Mouse (Mus musculus) hindbrain, embryonic 13.5 days (tissue): ENCODE measurements around the gene Larp4b. TPM values are rescaled to one million over a fixed set of nuclear protein-coding genes. Genes with fewer than 3 reads are reported as not detected.
A peak's percentile ranks its signal among the peaks of the same experiment; 100 is the strongest.

Source experiments
- ATAC-seq: fragments of 200-750 bp; cut with Nextera tagmentation; 2 replicates; pipeline ENCODE4 v1.8.0; 2017; ENCODE audit warnings: moderate TSS enrichment; ENCODE audit not compliant: low FRiP score
- H3K27ac ChIP-seq: fragments of 300-500 bp; sonication (generic); 2 replicates; pipeline ENCODE4 v1.5.1; 2015; ENCODE audit warnings: inconsistent platforms, mild to moderate bottlenecking, moderate library complexity
- H3K27me3 ChIP-seq: fragments of 300-500 bp; sonication (generic); 2 replicates; pipeline ENCODE4 v1.6.1; 2015; ENCODE audit warnings: mild to moderate bottlenecking, inconsistent platforms
- H3K36me3 ChIP-seq: fragments of 300-500 bp; sonication (generic); 2 replicates; pipeline ENCODE4 v1.6.1; 2015; ENCODE audit warnings: mild to moderate bottlenecking, inconsistent platforms
- H3K4me1 ChIP-seq: fragments of 300-500 bp; sonication (generic); replicated peaks from 2 replicates; pipeline ENCODE4 v1.6.1; 2015; ENCODE audit warnings: inconsistent platforms
- H3K4me2 ChIP-seq: fragments of 300-500 bp; sonication (generic); 2 replicates; pipeline ENCODE4 v1.6.1; 2015; ENCODE audit warnings: inconsistent platforms, mild to moderate bottlenecking, moderate library complexity
- H3K4me3 ChIP-seq: fragments of 300-500 bp; sonication (generic); 2 replicates; pipeline ENCODE4 v1.5.1; 2015; ENCODE audit warnings: mild to moderate bottlenecking, inconsistent platforms
- H3K9ac ChIP-seq: fragments of 300-500 bp; sonication (generic); 2 replicates; pipeline ENCODE4 v1.6.1; 2015; ENCODE audit warnings: mild to moderate bottlenecking, inconsistent platforms
- H3K9me3 ChIP-seq: fragments of 300-500 bp; sonication (generic); 2 replicates; pipeline ENCODE4 v1.6.1; 2016; ENCODE audit warnings: inconsistent platforms
- WGBS: fragments of 180-500 bp; shearing (Covaris S2); methylation state at CpG from one replicate; pipeline ENCODE4 v1.1.7; 2015; 5-methylcytosine and 5-hydroxymethylcytosine counted together
- polyA plus RNA-seq: library from polyadenylated mRNA; unstranded; fragments of >200 nt; fragmentation: Nextera tagmentation; extraction: Ambion mirVana; gene quantifications from 2 replicates; pipeline ENCODE4 v1.2.1, GENCODE M21; 2015

The Larp4b gene
- polyA plus RNA-seq, 1 experiment from 2014 or later, result 33.6 TPM

DNA sequence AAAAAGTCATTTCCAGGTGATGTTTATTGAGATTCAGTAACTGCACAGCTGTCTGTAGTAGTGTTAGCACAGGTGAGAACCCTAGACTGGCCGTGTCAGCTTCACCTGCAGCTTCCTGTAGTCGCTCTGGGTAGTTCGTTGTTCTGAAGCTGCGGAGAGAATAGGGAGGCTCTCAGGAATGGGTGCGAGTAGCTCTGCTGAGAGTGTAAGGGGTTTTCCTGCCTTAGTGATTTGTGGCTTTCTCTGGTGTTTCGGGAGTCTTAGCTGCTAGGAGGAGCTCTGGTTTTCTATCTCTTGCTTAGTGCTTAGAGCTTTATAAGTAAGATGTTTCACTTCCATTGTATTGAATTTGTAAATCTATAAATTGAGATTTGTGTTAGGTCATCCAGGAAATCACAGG is 42.4 kb downstream of the Larp4b start:
- no peak overlapping the region for H3K27ac ChIP-seq
- no peak for ATAC-seq
- H3K9me3 ChIP-seq, result no peaks in the 10 kb centered on the region
- H3K4me2 ChIP-seq, result no peak overlapping the region
- H3K27me3 ChIP-seq, result no peaks in the 10 kb centered on the region
- no peaks in the 10 kb centered on the region for H3K4me1 ChIP-seq
- no peak overlapping the region for H3K4me3 ChIP-seq
- peaks cover 40% of the 10 kb centered on the region for H3K36me3 ChIP-seq
- H3K9ac ChIP-seq, result no peak overlapping the region
- 93% methylated on average over 6 of the region's 6 CpGs for WGBS

- H3K9ac ChIP-seq, result no peak overlapping the region
- peaks cover 45% of the 10 kb centered on the region for H3K36me3 ChIP-seq
- H3K27me3 ChIP-seq, result no peaks in the 10 kb centered on the region
- H3K4me3 ChIP-seq, result no peak overlapping the region
- no peak overlapping the region for H3K4me2 ChIP-seq
- WGBS, result 71% methylated on average over 4 of the region's 4 CpGs
- ATAC-seq, result no peak
- H3K27ac ChIP-seq, result no peak overlapping the region
- no peaks in the 10 kb centered on the region for H3K9me3 ChIP-seq
- H3K4me1 ChIP-seq, result no peaks in the 10 kb centered on the region
Observed at GRCm38 (mm10) chr13:9136733-9137132, 43.1 kb downstream of the Larp4b start.

DNA sequence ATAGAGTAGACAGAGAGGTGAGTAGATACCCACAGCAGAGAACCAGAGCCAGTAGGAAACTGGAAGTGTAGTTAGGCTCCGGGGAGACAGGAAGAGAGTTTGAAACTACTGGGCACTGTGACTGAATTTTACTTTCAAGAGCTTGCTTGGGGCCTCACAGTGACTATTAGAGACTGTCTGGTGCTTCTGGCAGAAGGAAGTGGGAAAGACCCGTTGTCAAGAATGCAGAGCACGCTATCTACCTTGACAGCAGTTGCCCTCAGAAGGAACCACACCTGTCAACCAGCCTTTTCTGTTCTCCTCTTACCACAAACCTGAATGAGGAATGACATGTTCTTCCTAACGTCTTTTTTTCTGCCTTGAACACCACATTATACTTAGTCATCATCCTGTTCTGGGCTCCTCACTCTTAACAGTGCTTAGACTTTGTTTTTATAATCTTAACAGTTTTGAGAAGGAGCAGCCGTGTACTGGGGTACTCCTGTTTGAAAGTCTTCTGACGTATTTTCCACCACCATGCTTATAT is 45.8 kb downstream of the Larp4b start:
- Histone ChIP-seq H3K9me3 (no peaks in the 10 kb centered on the region), H3K27ac (no peak overlapping the region), H3K27me3 (no peaks in the 10 kb centered on the region), H3K4me3 (no peak overlapping the region), H3K36me3 (peaks cover 60% of the 10 kb centered on the region), H3K4me2 (no peak overlapping the region), H3K4me1 (peaks cover 7% of the 10 kb centered on the region), H3K9ac (no peak overlapping the region)
- 84% methylated on average over 6 of the region's 6 CpGs for whole genome bisulfite sequencing
- ATAC-seq, result no peak

DNA sequence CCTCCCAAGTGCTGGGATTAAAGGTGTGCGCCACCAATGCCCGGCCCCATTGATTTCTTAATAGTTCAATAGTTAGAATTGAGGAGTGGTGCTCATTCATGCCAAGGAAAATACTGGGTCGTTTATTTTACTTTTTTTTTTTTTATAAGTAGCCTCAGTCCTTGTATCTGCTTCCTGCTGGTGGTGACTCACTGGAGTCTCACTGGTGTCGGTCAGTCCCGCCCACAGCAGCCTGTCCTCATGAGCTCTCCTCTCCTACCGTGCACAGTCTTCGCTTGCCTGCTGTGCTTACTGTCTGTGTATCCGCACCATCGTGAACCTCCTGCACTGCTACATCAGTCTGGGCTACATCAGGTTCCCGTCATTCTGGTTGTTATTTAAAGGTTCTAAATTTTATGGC is 46.5 kb downstream of the Larp4b start:
- H3K27me3 ChIP-seq, result no peaks in the 10 kb centered on the region
- H3K9me3 ChIP-seq, result no peaks in the 10 kb centered on the region
- H3K4me2 ChIP-seq, result no peak overlapping the region
- H3K9ac ChIP-seq, result no peak overlapping the region
- H3K36me3 ChIP-seq, result peaks cover 65% of the 10 kb centered on the region
- H3K4me3 ChIP-seq, result no peak overlapping the region
- ATAC-seq, result no peak
- WGBS, result 86% methylated on average over 10 of the region's 10 CpGs
- H3K27ac ChIP-seq, result no peak overlapping the region
- peaks cover 7% of the 10 kb centered on the region for H3K4me1 ChIP-seq

DNA sequence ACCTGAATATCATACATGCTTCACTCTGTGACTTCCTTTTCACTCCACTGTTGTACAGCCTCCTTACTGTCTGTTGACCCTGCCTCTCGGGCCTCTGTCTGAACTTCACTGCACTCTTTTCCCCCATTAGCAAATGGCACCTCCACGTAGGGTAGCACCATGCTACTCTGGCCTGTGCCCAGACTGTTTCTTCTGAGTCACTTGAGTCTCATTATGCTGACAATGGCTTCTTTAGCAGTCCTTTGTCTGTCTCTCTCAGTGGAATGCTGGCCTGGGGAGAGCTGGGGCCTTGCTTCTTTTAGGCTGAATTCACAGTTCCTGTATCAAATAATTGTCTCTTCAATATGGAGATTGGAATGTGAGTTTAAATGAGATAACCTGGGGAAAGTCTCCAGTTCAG is 48.7 kb downstream of the Larp4b start:
- Histone ChIP-seq H3K9ac (no peak overlapping the region), H3K4me3 (no peak overlapping the region), H3K36me3 (peaks cover 74% of the 10 kb centered on the region), H3K27ac (peak overlapping the region; percentile 31; the same call in 1 of the 2 replicates), H3K4me1 (peaks cover 7% of the 10 kb centered on the region), H3K4me2 (no peak overlapping the region), H3K9me3 (no peaks in the 10 kb centered on the region), H3K27me3 (no peaks in the 10 kb centered on the region)
- ATAC-seq, result no peak
- 18% methylated on average over 2 of the region's 2 CpGs for WGBS

DNA sequence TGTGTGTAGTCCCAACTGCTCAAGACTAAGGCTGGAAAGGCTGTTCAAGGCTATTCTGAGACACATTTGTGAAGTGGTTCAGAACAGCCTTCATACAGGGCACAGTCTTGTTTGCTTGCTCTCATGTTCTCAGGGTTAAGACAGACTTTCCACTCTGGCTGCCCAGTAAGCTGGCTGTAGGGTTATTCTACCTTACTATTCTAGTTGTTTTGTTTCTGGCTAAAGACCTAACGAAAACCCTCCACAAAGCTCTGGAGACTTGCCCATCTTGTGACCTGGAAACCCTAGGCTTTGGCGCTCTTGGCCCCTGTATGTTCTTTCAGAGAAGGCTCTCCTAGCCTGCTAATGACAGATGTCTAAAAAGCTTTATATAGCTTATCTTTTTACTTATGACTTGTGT is 55.1 kb downstream of the Larp4b start:
- H3K9ac ChIP-seq, result no peak overlapping the region
- H3K4me3 ChIP-seq, result no peak overlapping the region
- H3K9me3 ChIP-seq, result no peaks in the 10 kb centered on the region
- peaks cover 65% of the 10 kb centered on the region for H3K36me3 ChIP-seq
- whole genome bisulfite sequencing, result 81% methylated on average over 2 of the region's 2 CpGs
- H3K4me2 ChIP-seq, result no peak overlapping the region
- ATAC-seq, result no peak
- no peaks in the 10 kb centered on the region for H3K27me3 ChIP-seq
- 0 out of 2 replicates have a peak, but pooled peaks cover 4% of the 10 kb centered on the region for H3K4me1 ChIP-seq
- no peak overlapping the region for H3K27ac ChIP-seq

DNA sequence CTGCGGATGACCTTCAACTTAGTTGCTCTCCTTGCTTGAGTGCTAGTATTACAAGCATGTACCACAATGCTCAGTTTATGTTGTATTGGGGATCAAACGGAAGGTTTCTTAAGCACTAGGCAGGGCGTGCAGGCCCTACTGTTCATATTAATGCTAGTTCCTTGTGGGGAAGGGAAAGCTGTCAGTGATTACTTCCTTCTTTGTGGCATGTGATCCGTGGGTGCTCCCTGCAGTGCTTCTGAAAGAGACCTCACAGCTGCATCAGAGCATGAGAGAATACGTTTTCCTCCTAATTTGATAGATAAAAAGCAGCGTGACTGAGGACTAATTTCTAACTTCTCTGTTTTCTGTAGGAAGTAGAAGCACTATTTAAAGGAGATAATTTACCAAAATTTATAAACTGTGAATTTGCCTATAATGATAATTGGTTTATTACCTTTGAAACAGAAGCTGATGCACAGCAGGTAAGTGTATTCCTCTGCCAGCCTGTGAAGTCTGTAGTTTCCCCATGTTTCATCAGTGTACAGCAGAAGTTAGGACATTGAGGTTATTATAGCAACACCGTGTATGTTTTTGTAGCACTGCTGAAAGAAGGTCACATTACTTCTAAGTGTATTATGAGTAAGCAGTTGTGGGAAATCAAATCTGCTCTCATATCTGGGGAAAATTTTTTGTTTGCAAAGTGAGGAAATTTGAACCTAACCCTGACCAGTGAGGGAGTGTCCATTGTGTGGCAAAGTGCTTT is 56.0 kb downstream of the Larp4b start:
- WGBS, result 53% methylated on average over 7 of the region's 7 CpGs
- no peaks in the 10 kb centered on the region for H3K27me3 ChIP-seq
- H3K4me3 ChIP-seq, result no peak overlapping the region
- ATAC-seq, result no peak
- H3K4me2 ChIP-seq, result no peak overlapping the region
- no peak overlapping the region; the same call in 1 of the 2 replicates for H3K9ac ChIP-seq
- H3K4me1 ChIP-seq, result 0 out of 2 replicates have a peak, but pooled peaks cover 4% of the 10 kb centered on the region
- no peak overlapping the region for H3K27ac ChIP-seq
- H3K9me3 ChIP-seq, result no peaks in the 10 kb centered on the region
- H3K36me3 ChIP-seq, result peaks cover 64% of the 10 kb centered on the region

DNA sequence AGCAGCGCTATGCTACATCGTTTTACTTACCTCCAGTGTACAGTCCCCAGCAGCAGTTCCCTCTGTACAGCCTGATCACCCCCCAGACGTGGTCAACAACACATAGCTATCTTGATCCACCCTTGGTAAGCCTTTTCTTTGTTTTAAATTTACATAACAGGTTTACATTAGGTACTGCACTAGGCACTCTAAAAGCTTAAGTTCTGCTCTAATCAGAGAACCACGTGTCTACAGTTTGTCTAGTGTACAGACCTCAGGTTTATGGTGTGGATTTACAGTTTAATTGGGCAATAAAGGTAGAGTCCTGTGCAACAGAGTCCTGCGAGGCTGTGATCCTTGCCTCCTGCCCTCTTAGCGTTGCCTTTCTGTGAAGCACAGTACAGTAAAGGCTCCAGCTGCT is 57.4 kb downstream of the Larp4b start:
- H3K9me3 ChIP-seq, result no peaks in the 10 kb centered on the region
- no peak overlapping the region for H3K27ac ChIP-seq
- H3K4me3 ChIP-seq, result no peak overlapping the region
- ATAC-seq, result no peak
- peaks cover 63% of the 10 kb centered on the region for H3K36me3 ChIP-seq
- H3K4me2 ChIP-seq, result no peak overlapping the region
- H3K9ac ChIP-seq, result no peak overlapping the region
- 93% methylated on average over 6 of the region's 6 CpGs for WGBS
- no peaks in the 10 kb centered on the region for H3K27me3 ChIP-seq
- 0 out of 2 replicates have a peak, but pooled peaks cover 4% of the 10 kb centered on the region for H3K4me1 ChIP-seq

DNA sequence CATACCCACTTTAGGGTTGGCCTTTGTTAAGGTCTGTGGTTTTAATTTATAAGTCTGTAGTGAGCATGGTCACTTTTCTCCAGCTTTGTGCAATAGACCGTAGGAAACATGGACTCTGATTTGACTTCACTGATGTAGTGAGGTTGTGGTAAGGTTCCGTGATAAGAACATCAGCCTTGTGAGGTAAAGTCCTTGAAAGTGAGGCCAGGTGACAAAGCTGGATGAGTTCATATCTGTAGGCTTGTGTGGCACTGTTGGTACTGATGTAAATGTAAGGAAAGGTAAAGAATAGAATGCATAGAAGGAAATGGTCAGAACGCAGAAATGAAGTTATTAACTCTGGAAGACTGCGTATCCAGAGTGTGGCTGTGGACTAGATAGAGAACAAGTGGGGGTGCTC is 57.9 kb downstream of the Larp4b start:
- Histone ChIP-seq H3K4me3 (no peak overlapping the region), H3K27me3 (no peaks in the 10 kb centered on the region), H3K4me1 (0 out of 2 replicates have a peak, but pooled peaks cover 4% of the 10 kb centered on the region), H3K36me3 (peaks cover 64% of the 10 kb centered on the region), H3K27ac (no peak overlapping the region), H3K9ac (no peak overlapping the region), H3K4me2 (no peak overlapping the region), H3K9me3 (no peaks in the 10 kb centered on the region)
- WGBS, result 96% methylated on average over 4 of the region's 4 CpGs
- ATAC-seq, result no peak

GRCm38 (mm10) chr13:9152267-9152666 is 58.6 kb downstream of the Larp4b start:
- no peak for ATAC-seq
- 93% methylated on average over 2 of the region's 2 CpGs for WGBS

GRCm38 (mm10) chr13:9153803-9154202 is 60.1 kb downstream of the Larp4b start:
- peaks cover 62% of the 10 kb centered on the region for H3K36me3 ChIP-seq
- 88% methylated on average over 9 of the region's 9 CpGs for WGBS

More at GRCm38 (mm10) chr13:9152267-9152666, 58.6 kb downstream of the Larp4b start:
- H3K4me1 ChIP-seq, result 0 out of 2 replicates have a peak, but pooled peaks cover 4% of the 10 kb centered on the region
- no peaks in the 10 kb centered on the region for H3K9me3 ChIP-seq
- no peaks in the 10 kb centered on the region for H3K27me3 ChIP-seq
- H3K27ac ChIP-seq, result no peak overlapping the region
- H3K36me3 ChIP-seq, result peaks cover 59% of the 10 kb centered on the region
- no peak overlapping the region for H3K9ac ChIP-seq
- no peak overlapping the region for H3K4me2 ChIP-seq
- H3K4me3 ChIP-seq, result no peak overlapping the region

DNA sequence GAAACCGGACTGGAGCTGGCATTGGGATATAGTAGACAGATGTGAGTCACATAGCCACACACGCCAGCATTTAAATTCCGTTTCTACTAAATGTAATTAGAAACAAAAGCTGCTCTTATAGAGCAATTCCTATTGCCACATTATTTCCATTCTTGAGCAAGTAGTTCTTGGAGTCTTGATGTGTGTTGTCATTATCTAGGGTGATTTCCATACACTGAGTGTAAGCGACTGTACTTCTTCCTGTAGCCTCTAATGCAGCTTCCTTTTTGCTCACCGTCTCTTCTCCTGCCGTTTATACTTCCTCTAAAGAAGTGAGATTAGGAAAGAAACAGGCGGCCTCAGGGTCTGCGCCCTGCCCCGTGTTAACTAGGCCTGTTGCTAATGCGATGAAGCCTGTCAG is 65.6 kb downstream of the Larp4b start:
- WGBS, result 94% methylated on average over 10 of the region's 10 CpGs

More at GRCm38 (mm10) chr13:9153803-9154202, 60.1 kb downstream of the Larp4b start:
- H3K4me2 ChIP-seq, result no peak overlapping the region
- no peak overlapping the region for H3K9ac ChIP-seq
- H3K4me1 ChIP-seq, result 0 out of 2 replicates have a peak, but pooled peaks cover 4% of the 10 kb centered on the region
- no peak overlapping the region for H3K27ac ChIP-seq
- no peaks in the 10 kb centered on the region for H3K27me3 ChIP-seq
- H3K9me3 ChIP-seq, result no peaks in the 10 kb centered on the region
- ATAC-seq, result no peak
- no peak overlapping the region for H3K4me3 ChIP-seq

GRCm38 (mm10) chr13:9162888-9163287 is 69.2 kb downstream of the Larp4b start:
- ATAC-seq, result no peak
- H3K9me3 ChIP-seq, result no peaks in the 10 kb centered on the region
- no peak overlapping the region for H3K4me3 ChIP-seq
- no peaks in the 10 kb centered on the region for H3K27me3 ChIP-seq
- no peak overlapping the region for H3K4me2 ChIP-seq
- WGBS, result 93% methylated on average over 4 of the region's 4 CpGs
- no peak overlapping the region for H3K27ac ChIP-seq
- H3K36me3 ChIP-seq, result peaks cover 88% of the 10 kb centered on the region
- no peak overlapping the region for H3K9ac ChIP-seq
- H3K4me1 ChIP-seq, result no peaks in the 10 kb centered on the region

More for the DNA sequence above, 65.6 kb downstream of the Larp4b start:
- H3K4me3 ChIP-seq, result no peak overlapping the region
- no peak overlapping the region for H3K27ac ChIP-seq
- H3K9ac ChIP-seq, result no peak overlapping the region
- H3K4me1 ChIP-seq, result no peaks in the 10 kb centered on the region
- no peak overlapping the region for H3K4me2 ChIP-seq
- no peaks in the 10 kb centered on the region for H3K27me3 ChIP-seq
- peaks cover 71% of the 10 kb centered on the region for H3K36me3 ChIP-seq
- H3K9me3 ChIP-seq, result no peaks in the 10 kb centered on the region
- no peak for ATAC-seq
